ENCODE assay signal across 22 mouse cellular contexts in the genomic region with DNA sequence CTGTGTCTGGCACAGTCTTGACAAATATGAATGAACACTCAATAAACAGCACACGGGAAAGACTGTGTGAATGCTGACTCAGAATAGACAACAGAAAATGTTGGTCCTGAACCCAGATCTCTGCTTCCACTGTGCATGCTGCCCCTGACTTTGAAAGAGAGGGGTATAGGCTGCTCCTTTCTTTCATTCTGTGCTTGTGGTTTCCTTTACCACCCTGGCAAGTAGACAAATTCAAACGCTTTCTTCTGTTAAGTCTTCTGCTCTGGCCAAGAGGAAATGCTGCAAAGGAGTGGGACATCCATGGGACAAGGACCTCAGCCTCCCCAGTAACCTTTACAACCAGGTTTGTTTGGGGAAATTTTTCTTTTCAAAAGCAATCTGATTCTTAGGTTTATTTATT.
"Had no signal": no experiment of that assay in that cellular context is flagged by ENCODE, and none has a peak within 500 bp of the region (broad histone marks: within the 10 kb centered on the region; RNA-seq: fewer than 3 reads in every experiment).

No protein-coding gene starts in this region.

- H3K4me2 ChIP-seq: lung, embryonic 15.5 days; midbrain, embryonic 11.5 days; midbrain, embryonic 13.5 days; midbrain, embryonic 15.5 days; neural tube, embryonic 12.5 days; stomach, embryonic 15.5 days had no signal

- H3K27me3 ChIP-seq: lung, embryonic 15.5 days; megakaryocyte, embryonic 14.5 days; midbrain, embryonic 13.5 days; midbrain, embryonic 15.5 days; neural tube, embryonic 12.5 days; stomach, embryonic 15.5 days had no signal

- H3K27ac ChIP-seq: lung, embryonic 15.5 days; macrophage; midbrain, embryonic 13.5 days; midbrain, embryonic 15.5 days; neural tube, embryonic 12.5 days; stomach, embryonic 15.5 days; stomach, postnatal 0 days had no signal

- H3K9ac ChIP-seq: liver, postnatal 0 days; lung, embryonic 15.5 days; midbrain, embryonic 13.5 days; midbrain, embryonic 15.5 days; neural tube, embryonic 12.5 days; stomach, embryonic 15.5 days had no signal

- H3K4me3 ChIP-seq: lung, embryonic 15.5 days; megakaryocyte, embryonic 14.5 days; midbrain, embryonic 13.5 days; midbrain, embryonic 15.5 days; neural tube, embryonic 12.5 days; stomach, embryonic 15.5 days had no signal

- H3K36me3 ChIP-seq: lung, embryonic 15.5 days; midbrain, embryonic 13.5 days; midbrain, embryonic 15.5 days; neural tube, embryonic 12.5 days; stomach, embryonic 15.5 days had no signal

- H3K9me3 ChIP-seq: lung, embryonic 15.5 days; megakaryocyte, embryonic 14.5 days; midbrain, embryonic 13.5 days; midbrain, embryonic 15.5 days; neural tube, embryonic 12.5 days; stomach, embryonic 15.5 days had no signal

- ATAC-seq: liver, postnatal 0 days; lung, postnatal 0 days; midbrain, embryonic 13.5 days; midbrain, embryonic 15.5 days had no signal

- DNase-seq: liver, postnatal 0 days; lung, adult 2 months; lung, postnatal 14 days; lung, postnatal 36 days; retina, postnatal 1 day; right cerebral cortex, adult 18-20 months; right cerebral cortex, postnatal 25 days; right cerebral cortex, postnatal 4 days; spleen, adult 18-20 months; thymus, adult 2 months; thymus, postnatal 25 days; thymus, postnatal 4 days had no signal

- H3K4me1 ChIP-seq: midbrain, embryonic 13.5 days; midbrain, embryonic 15.5 days; neural tube, embryonic 12.5 days had no signal
